Mouse (Mus musculus): ENCODE data around the gene Clec4a2. TPM values are rescaled to one million over a fixed set of nuclear protein-coding genes. Genes with fewer than 3 reads are reported as not detected.
"Not testable (repeated sequence)": the region's sequence is repeated elsewhere in the genome, so short reads cannot be mapped to it uniquely, and the experiment has no call there.

Clec4a2 gene
- not detected in 2 replicates for polyA plus RNA-seq (2012; ENCODE audit: insufficient read depth, insufficient read length, low replicate concordance, missing spikeins)

- not testable (repeated sequence) for H3K4me3 ChIP-seq (ENCODE audit: insufficient read depth, low read depth, low read length); H3K4me1 ChIP-seq (ENCODE audit: control insufficient read depth, insufficient read depth, low read length); H3K27ac ChIP-seq (ENCODE audit: insufficient read depth, low read depth, low read length)
- 64% methylated on average over 1 of the region's 1 CpGs for WGBS
Measured at GRCm38 (mm10) chr6:123106128-123106527, at the start of gene Clec4a2. Gene Clec4a2, plus strand, starts transcription at chr6:123106428.

GRCm38 (mm10) chr6:123095125-123095843 is 10.9 kb upstream of the Clec4a2 start:
- 92% methylated on average over 4 of the region's 4 CpGs for WGBS
- no peak overlapping the region for H3K27ac ChIP-seq (ENCODE audit: insufficient read depth, low read depth, low read length)
- TF ChIP-seq POLR2A (IDR thresholded peaks at IDR 0.05; ENCODE audit: insufficient read depth, low read depth, low read length) (no peak), CTCF (IDR thresholded peaks at IDR 0.05; ENCODE audit: insufficient read depth, low read depth, low read length) (no peak)
- H3K4me1 ChIP-seq (ENCODE audit: control insufficient read depth, insufficient read depth, low read length), result no peaks in the 10 kb centered on the region
- no peak overlapping the region for H3K4me3 ChIP-seq (ENCODE audit: insufficient read depth, low read depth, low read length)

- Histone ChIP-seq H3K4me3 (ENCODE audit: insufficient read depth, low read depth, low read length) (no peak overlapping the region), H3K27ac (ENCODE audit: insufficient read depth, low read depth, low read length) (no peak overlapping the region), H3K4me1 (ENCODE audit: control insufficient read depth, insufficient read depth, low read length) (no peaks in the 10 kb centered on the region)
- 73% methylated on average over 3 of the region's 3 CpGs for WGBS
- TF ChIP-seq POLR2A (IDR thresholded peaks at IDR 0.05; ENCODE audit: insufficient read depth, low read depth, low read length), result no peak
- TF ChIP-seq CTCF (IDR thresholded peaks at IDR 0.05; ENCODE audit: insufficient read depth, low read depth, low read length), result no peak
Measured at GRCm38 (mm10) chr6:123123195-123123594, 17.0 kb downstream of the Clec4a2 start.

- WGBS, result 63% methylated on average over 1 of the region's 1 CpGs
- H3K4me1 ChIP-seq (ENCODE audit: control insufficient read depth, insufficient read depth, low read length), result no peaks in the 10 kb centered on the region
- H3K4me3 ChIP-seq (ENCODE audit: insufficient read depth, low read depth, low read length), result no peak overlapping the region
- H3K27ac ChIP-seq (ENCODE audit: insufficient read depth, low read depth, low read length), result no peak overlapping the region
- TF ChIP-seq CTCF (IDR thresholded peaks at IDR 0.05; ENCODE audit: insufficient read depth, low read depth, low read length), result no peak
- no peak for TF ChIP-seq POLR2A (IDR thresholded peaks at IDR 0.05; ENCODE audit: insufficient read depth, low read depth, low read length)
Measured at GRCm38 (mm10) chr6:123127173-123127572, 20.9 kb downstream of the Clec4a2 start.

GRCm38 (mm10) chr6:123137766-123138526 is 31.7 kb downstream of the Clec4a2 start:
- not testable (repeated sequence) for H3K27ac ChIP-seq (ENCODE audit: insufficient read depth, low read depth, low read length); H3K4me1 ChIP-seq (ENCODE audit: control insufficient read depth, insufficient read depth, low read length); H3K4me3 ChIP-seq (ENCODE audit: insufficient read depth, low read depth, low read length)
- 75% methylated on average over 29 of the region's 29 CpGs for WGBS

GRCm38 (mm10) chr6:123170106-123170505 is 63.9 kb downstream of the Clec4a2 start:
- TF ChIP-seq CTCF (IDR thresholded peaks at IDR 0.05; ENCODE audit: insufficient read depth, low read depth, low read length) (no peak), POLR2A (IDR thresholded peaks at IDR 0.05; ENCODE audit: insufficient read depth, low read depth, low read length) (no peak)
- H3K27ac ChIP-seq (ENCODE audit: insufficient read depth, low read depth, low read length), result no peak overlapping the region
- H3K4me1 ChIP-seq (ENCODE audit: control insufficient read depth, insufficient read depth, low read length), result no peaks in the 10 kb centered on the region
- 35% methylated on average over 1 of the region's 1 CpGs for WGBS
- no peak overlapping the region for H3K4me3 ChIP-seq (ENCODE audit: insufficient read depth, low read depth, low read length)

GRCm38 (mm10) chr6:123171040-123171439 is 64.8 kb downstream of the Clec4a2 start:
- TF ChIP-seq CTCF (IDR thresholded peaks at IDR 0.05; ENCODE audit: insufficient read depth, low read depth, low read length) (no peak), POLR2A (IDR thresholded peaks at IDR 0.05; ENCODE audit: insufficient read depth, low read depth, low read length) (no peak)
- H3K27ac ChIP-seq (ENCODE audit: insufficient read depth, low read depth, low read length), result no peak overlapping the region

GRCm38 (mm10) chr6:123172593-123172992 is 66.4 kb downstream of the Clec4a2 start, which contains the start of gene Clec4b2:
Gene Clec4b2, plus strand, starts transcription at chr6:123172893.
- no peak within 1 kb of the TSS for H3K27ac ChIP-seq (ENCODE audit: insufficient read depth, low read depth, low read length)
- no peak within 1 kb of the TSS for H3K4me3 ChIP-seq (ENCODE audit: insufficient read depth, low read depth, low read length)
- TF ChIP-seq POLR2A (IDR thresholded peaks at IDR 0.05; ENCODE audit: insufficient read depth, low read depth, low read length) (no peak), CTCF (IDR thresholded peaks at IDR 0.05; ENCODE audit: insufficient read depth, low read depth, low read length) (no peak)
- 91% methylated on average over 4 of the region's 4 CpGs for WGBS
- no peaks in the 10 kb centered on the region for H3K4me1 ChIP-seq (ENCODE audit: control insufficient read depth, insufficient read depth, low read length)

More at GRCm38 (mm10) chr6:123171040-123171439, 64.8 kb downstream of the Clec4a2 start:
- Histone ChIP-seq H3K4me1 (ENCODE audit: control insufficient read depth, insufficient read depth, low read length) (no peaks in the 10 kb centered on the region), H3K4me3 (ENCODE audit: insufficient read depth, low read depth, low read length) (no peak overlapping the region)

GRCm38 (mm10) chr6:123175549-123175948 is 69.3 kb downstream of the Clec4a2 start:
- Histone ChIP-seq H3K4me1 (ENCODE audit: control insufficient read depth, insufficient read depth, low read length) (no peaks in the 10 kb centered on the region), H3K4me3 (ENCODE audit: insufficient read depth, low read depth, low read length) (no peak overlapping the region), H3K27ac (ENCODE audit: insufficient read depth, low read depth, low read length) (no peak overlapping the region)
- TF ChIP-seq POLR2A (IDR thresholded peaks at IDR 0.05; ENCODE audit: insufficient read depth, low read depth, low read length), result no peak
- TF ChIP-seq CTCF (IDR thresholded peaks at IDR 0.05; ENCODE audit: insufficient read depth, low read depth, low read length), result no peak
- WGBS, result 95% methylated on average over 1 of the region's 1 CpGs

GRCm38 (mm10) chr6:123184862-123185261 is 78.6 kb downstream of the Clec4a2 start:
- not testable (repeated sequence) for H3K4me3 ChIP-seq (ENCODE audit: insufficient read depth, low read depth, low read length); H3K4me1 ChIP-seq (ENCODE audit: control insufficient read depth, insufficient read depth, low read length); H3K27ac ChIP-seq (ENCODE audit: insufficient read depth, low read depth, low read length)
- 66% methylated on average over 2 of the region's 2 CpGs for WGBS

Data from olfactory bulb, adult 2 months (tissue).